Mouse (Mus musculus) intestine, embryonic 14.5 days (tissue): ENCODE measurements around the gene Cxcr5. TPM values are rescaled to one million over a fixed set of nuclear protein-coding genes. Genes with fewer than 3 reads are reported as not detected.
A peak's percentile ranks its signal among the peaks of the same experiment; 100 is the strongest.

Source experiments
- ATAC-seq: fragments of 200-750 bp; cut with Nextera tagmentation; replicated peaks from 2 replicates; pipeline ENCODE4 v1.8.0; 2017; ENCODE audit warnings: low read depth, moderate number of reproducible peaks, moderate TSS enrichment, moderate library complexity; ENCODE audit not compliant: low FRiP score, low TSS enrichment
- DNase-seq: peaks from one replicate; pipeline ENCODE4 v3.0.0-alpha.2; 2018; ENCODE audit warnings: low spot score
- H3K27ac ChIP-seq: fragments of 300-500 bp; sonication (generic); 2 replicates; pipeline ENCODE4 v1.5.1; 2014; ENCODE audit warnings: low read depth, mild to moderate bottlenecking, control low read depth
- H3K27me3 ChIP-seq: fragments of 300-500 bp; sonication (generic); replicated peaks from 2 replicates; pipeline ENCODE4 v1.6.1; 2014; ENCODE audit warnings: low read length, control low read depth; ENCODE audit not compliant: control insufficient read depth, insufficient read depth
- H3K36me3 ChIP-seq: fragments of 300-500 bp; sonication (generic); 2 replicates; pipeline ENCODE4 v1.6.1; 2014; ENCODE audit warnings: low read length, control low read depth; ENCODE audit not compliant: control insufficient read depth, insufficient read depth
- H3K4me1 ChIP-seq: fragments of 300-500 bp; sonication (generic); replicated peaks from 2 replicates; pipeline ENCODE4 v1.6.1; 2014; ENCODE audit warnings: low read length, control low read depth, mixed read lengths; ENCODE audit not compliant: control insufficient read depth, insufficient read depth
- H3K4me2 ChIP-seq: fragments of 300-500 bp; sonication (generic); 2 replicates; pipeline ENCODE4 v1.6.1; 2014; ENCODE audit warnings: low read length
- H3K4me3 ChIP-seq: fragments of 300-500 bp; sonication (generic); 2 replicates; pipeline ENCODE4 v1.5.1; 2014; ENCODE audit warnings: low read depth, low read length, control low read depth, mixed read lengths
- H3K9ac ChIP-seq: fragments of 300-500 bp; sonication (generic); 2 replicates; pipeline ENCODE4 v1.6.1; 2014; ENCODE audit warnings: mild to moderate bottlenecking, low read length
- H3K9me3 ChIP-seq: fragments of 300-500 bp; sonication (generic); 2 replicates; pipeline ENCODE4 v1.6.1; 2016; ENCODE audit warnings: low read length, control low read depth; ENCODE audit not compliant: control insufficient read depth
- WGBS: fragments of 180-500 bp; shearing (Covaris S2); extraction: QIAGEN DNeasy Blood & Tissue Kit; methylation state at CpG from one replicate; pipeline ENCODE4 v1.1.7; 2014; 5-methylcytosine and 5-hydroxymethylcytosine counted together
- polyA plus RNA-seq: library from polyadenylated mRNA; unstranded; fragments of >200 nt; fragmentation: Nextera tagmentation; extraction: Ambion mirVana; gene quantifications from 2 replicates; pipeline ENCODE4 v1.2.1, GENCODE M21; 2014

The Cxcr5 gene
- polyA plus RNA-seq, 1 experiment from 2014 or later, result 0.89 TPM

- Histone ChIP-seq H3K36me3 (no peaks in the 10 kb centered on the region), H3K4me1 (0 out of 2 replicates have a peak, but pooled peaks cover 4% of the 10 kb centered on the region), H3K27me3 (no peaks in the 10 kb centered on the region), H3K4me2 (no peak overlapping the region), H3K27ac (no peak overlapping the region), H3K9me3 (no peaks in the 10 kb centered on the region), H3K9ac (no peak overlapping the region), H3K4me3 (no peak overlapping the region)
- ATAC-seq, result no peak
- 79% methylated on average over 10 of the region's 10 CpGs for WGBS
- no peak for DNase-seq
Measured at GRCm38 (mm10) chr9:44521927-44522326, 39.8 kb downstream of the Cxcr5 start.

GRCm38 (mm10) chr9:44518068-44518467 lies 43.6 kb downstream of the Cxcr5 start:
- ATAC-seq, result no peak
- Histone ChIP-seq H3K4me2 (no peak overlapping the region), H3K4me1 (0 out of 2 replicates have a peak, but pooled peaks cover 4% of the 10 kb centered on the region), H3K9me3 (no peaks in the 10 kb centered on the region), H3K4me3 (no peak overlapping the region), H3K9ac (no peak overlapping the region), H3K27ac (no peak overlapping the region), H3K36me3 (no peaks in the 10 kb centered on the region), H3K27me3 (no peaks in the 10 kb centered on the region)
- peak; percentile 68 for DNase-seq
- 40% methylated on average over 7 of the region's 7 CpGs for WGBS

GRCm38 (mm10) chr9:44517368-44517767 lies 44.3 kb downstream of the Cxcr5 start:
- no peaks in the 10 kb centered on the region for H3K9me3 ChIP-seq
- WGBS, result 66% methylated on average over 4 of the region's 4 CpGs
- DNase-seq, result no peak

GRCm38 (mm10) chr9:44515891-44516290 lies 45.8 kb downstream of the Cxcr5 start:
- H3K9ac ChIP-seq, result no peak overlapping the region
- ATAC-seq (0 out of 2 replicates have a peak, but pooled peaks have one; percentile 10), DNase-seq (no peak)
- no peaks in the 10 kb centered on the region for H3K9me3 ChIP-seq
- H3K27me3 ChIP-seq, result no peaks in the 10 kb centered on the region
- no peak overlapping the region for H3K4me2 ChIP-seq
- 0 out of 2 replicates have a peak, but pooled peaks cover 4% of the 10 kb centered on the region for H3K4me1 ChIP-seq
- 84% methylated on average over 5 of the region's 5 CpGs for WGBS
- H3K4me3 ChIP-seq, result no peak overlapping the region
- H3K27ac ChIP-seq, result no peak overlapping the region
- H3K36me3 ChIP-seq, result no peaks in the 10 kb centered on the region

More at GRCm38 (mm10) chr9:44517368-44517767, 44.3 kb downstream of the Cxcr5 start:
- Histone ChIP-seq H3K36me3 (no peaks in the 10 kb centered on the region), H3K27ac (no peak overlapping the region), H3K9ac (no peak overlapping the region), H3K4me1 (0 out of 2 replicates have a peak, but pooled peaks cover 4% of the 10 kb centered on the region), H3K27me3 (no peaks in the 10 kb centered on the region), H3K4me2 (no peak overlapping the region), H3K4me3 (no peak overlapping the region)
- ATAC-seq, result no peak

- no peak overlapping the region; the same call in 1 of the 2 replicates for H3K27ac ChIP-seq
- H3K36me3 ChIP-seq, result no peaks in the 10 kb centered on the region
- H3K4me1 ChIP-seq, result 0 out of 2 replicates have a peak, but pooled peaks cover 8% of the 10 kb centered on the region
- H3K9me3 ChIP-seq, result no peaks in the 10 kb centered on the region
- no peak overlapping the region for H3K9ac ChIP-seq
- WGBS, result 49% methylated on average over 12 of the region's 12 CpGs
- H3K27me3 ChIP-seq, result no peaks in the 10 kb centered on the region
- ATAC-seq, result peak; percentile 67
- DNase-seq, result no peak
- no peak overlapping the region for H3K4me2 ChIP-seq
- no peak overlapping the region for H3K4me3 ChIP-seq
Measured at GRCm38 (mm10) chr9:44515131-44515751, 46.4 kb downstream of the Cxcr5 start.

GRCm38 (mm10) chr9:44514147-44514546 lies 47.5 kb downstream of the Cxcr5 start:
- no peak for DNase-seq
- Histone ChIP-seq H3K4me2 (no peak overlapping the region), H3K4me3 (no peak overlapping the region), H3K9me3 (no peaks in the 10 kb centered on the region), H3K27ac (no peak overlapping the region), H3K9ac (no peak overlapping the region), H3K36me3 (peaks cover 3% of the 10 kb centered on the region), H3K4me1 (peaks cover 18% of the 10 kb centered on the region), H3K27me3 (no peaks in the 10 kb centered on the region)
- ATAC-seq, result no peak
- 93% methylated on average over 5 of the region's 5 CpGs for WGBS

GRCm38 (mm10) chr9:44513610-44514009 lies 48.1 kb downstream of the Cxcr5 start:
- peaks cover 19% of the 10 kb centered on the region for H3K4me1 ChIP-seq
- no peak overlapping the region for H3K4me2 ChIP-seq
- no peak overlapping the region for H3K4me3 ChIP-seq
- DNase-seq, result no peak
- H3K9me3 ChIP-seq, result no peaks in the 10 kb centered on the region
- 73% methylated on average over 20 of the region's 20 CpGs for WGBS
- H3K27ac ChIP-seq, result no peak overlapping the region
- no peaks in the 10 kb centered on the region for H3K27me3 ChIP-seq
- no peak for ATAC-seq
- no peak overlapping the region for H3K9ac ChIP-seq
- H3K36me3 ChIP-seq, result peaks cover 8% of the 10 kb centered on the region

GRCm38 (mm10) chr9:44513121-44513520 lies 48.6 kb downstream of the Cxcr5 start:
- WGBS, result 85% methylated on average over 11 of the region's 11 CpGs

GRCm38 (mm10) chr9:44512717-44513003 lies 49.0 kb downstream of the Cxcr5 start:
- Histone ChIP-seq H3K4me2 (no peak overlapping the region), H3K36me3 (peaks cover 17% of the 10 kb centered on the region), H3K9me3 (no peaks in the 10 kb centered on the region), H3K27me3 (no peaks in the 10 kb centered on the region), H3K4me3 (no peak overlapping the region), H3K27ac (no peak overlapping the region), H3K9ac (no peak overlapping the region), H3K4me1 (peaks cover 16% of the 10 kb centered on the region)
- ATAC-seq, result no peak
- 86% methylated on average over 3 of the region's 3 CpGs for WGBS
- DNase-seq, result no peak

More at GRCm38 (mm10) chr9:44513121-44513520, 48.6 kb downstream of the Cxcr5 start:
- Histone ChIP-seq H3K4me1 (peaks cover 18% of the 10 kb centered on the region), H3K27me3 (no peaks in the 10 kb centered on the region), H3K4me2 (no peak overlapping the region), H3K36me3 (peaks cover 12% of the 10 kb centered on the region), H3K27ac (no peak overlapping the region), H3K4me3 (no peak overlapping the region), H3K9ac (no peak overlapping the region), H3K9me3 (no peaks in the 10 kb centered on the region)
- DNase-seq, result no peak
- ATAC-seq, result no peak
